Mouse (Mus musculus): ENCODE data around the gene Gm20219. TPM values are rescaled to one million over a fixed set of nuclear protein-coding genes. Genes with fewer than 3 reads are reported as not detected.

Gene Gm20219
- total RNA-seq, 2 experiments from 2014 or later: 2.5 to 4.0 TPM

- DNase-seq (ENCODE audit: extremely low spot score in 1 of 2, low spot score in 2 of 2): no peak
- Histone ChIP-seq H3K4me3 (no peak overlapping the region), H3K27ac (peak overlapping the region; percentile 64)
- intact Hi-C loops (cut with DNase I): loop anchor here (2.0 to 5.0 kb wide), 2 partner anchors 75 to 125 kb away; partner anchors contain the start of gene Ptprs
- no peak for TF ChIP-seq CTCF (IDR thresholded peaks at IDR 0.05)
Measured at GRCm38 (mm10) chr17:56551841-56552581, 2.2 kb downstream of the Gm20219 start.

- Histone ChIP-seq H3K27ac (no peak overlapping the region; the same call in 1 of the 2 replicates), H3K4me3 (no peak overlapping the region)
- intact Hi-C loops (cut with DNase I): loop anchor here (5.0 kb wide), 1 partner anchor 74 kb away; the partner anchor contains the start of gene Ptprs
- DNase-seq (ENCODE audit: extremely low spot score in 1 of 2, low spot score in 2 of 2): no peak
- TF ChIP-seq CTCF (IDR thresholded peaks at IDR 0.05): no peak
Measured at GRCm38 (mm10) chr17:56550784-56551475, 3.3 kb downstream of the Gm20219 start.

GRCm38 (mm10) chr17:56548605-56549105 is 5.5 kb downstream of the Gm20219 start:
- intact Hi-C loops (cut with DNase I): no loop called here
- no peak overlapping the region for H3K4me3 ChIP-seq
- no peak overlapping the region for H3K27ac ChIP-seq
- TF ChIP-seq CTCF (IDR thresholded peaks at IDR 0.05): no peak
- peak in 1 of 2 experiments; percentile 6 for DNase-seq (ENCODE audit: extremely low spot score in 1 of 2, low spot score in 2 of 2)

GRCm38 (mm10) chr17:56547846-56548604 is 6.2 kb downstream of the Gm20219 start:
- H3K27ac ChIP-seq: no peak overlapping the region

GRCm38 (mm10) chr17:56547116-56547845 is 6.9 kb downstream of the Gm20219 start:
- intact Hi-C loops (cut with DNase I): no loop called here
- Histone ChIP-seq H3K27ac (no peak overlapping the region), H3K4me3 (no peak overlapping the region)
- TF ChIP-seq CTCF (IDR thresholded peaks at IDR 0.05): no peak
- DNase-seq (ENCODE audit: extremely low spot score in 1 of 2, low spot score in 2 of 2): peak; percentile 10 to 11

More at GRCm38 (mm10) chr17:56547846-56548604, 6.2 kb downstream of the Gm20219 start:
- DNase-seq (ENCODE audit: extremely low spot score in 1 of 2, low spot score in 2 of 2): peak; percentile 6 to 8
- intact Hi-C loops (cut with DNase I): no loop called here
- H3K4me3 ChIP-seq: no peak overlapping the region
- TF ChIP-seq CTCF (IDR thresholded peaks at IDR 0.05): peak; percentile 50

- peak; percentile 6 to 7 for DNase-seq (ENCODE audit: extremely low spot score in 1 of 2, low spot score in 2 of 2)
- intact Hi-C loops (cut with DNase I): no loop called here
- H3K27ac ChIP-seq: no peak overlapping the region
- no peak for TF ChIP-seq CTCF (IDR thresholded peaks at IDR 0.05)
- no peak overlapping the region for H3K4me3 ChIP-seq
Measured at GRCm38 (mm10) chr17:56546576-56546975, 7.6 kb downstream of the Gm20219 start.

GRCm38 (mm10) chr17:56545945-56546344 is 8.2 kb downstream of the Gm20219 start:
- Histone ChIP-seq H3K27ac (no peak overlapping the region), H3K4me3 (no peak overlapping the region)
- TF ChIP-seq CTCF (IDR thresholded peaks at IDR 0.05): no peak
- DNase-seq (ENCODE audit: extremely low spot score in 1 of 2, low spot score in 2 of 2): no peak
- intact Hi-C loops (cut with DNase I): no loop called here

GRCm38 (mm10) chr17:56544699-56545387 is 9.3 kb downstream of the Gm20219 start:
- intact Hi-C loops (cut with DNase I): no loop called here
- DNase-seq (ENCODE audit: extremely low spot score in 1 of 2, low spot score in 2 of 2): no peak
- H3K4me3 ChIP-seq: no peak overlapping the region
- TF ChIP-seq CTCF (IDR thresholded peaks at IDR 0.05): no peak
- H3K27ac ChIP-seq: no peak overlapping the region

- intact Hi-C loops (cut with DNase I): no loop called here
- DNase-seq (ENCODE audit: extremely low spot score in 1 of 2, low spot score in 2 of 2): peak in 1 of 2 experiments; percentile 7
Measured at GRCm38 (mm10) chr17:56543684-56544224, 10.4 kb downstream of the Gm20219 start.

GRCm38 (mm10) chr17:56542736-56543135 is 11.5 kb downstream of the Gm20219 start:
- no peak for DNase-seq (ENCODE audit: extremely low spot score in 1 of 2, low spot score in 2 of 2)
- intact Hi-C loops (cut with DNase I): no loop called here
- no peak overlapping the region for H3K4me3 ChIP-seq
- H3K27ac ChIP-seq: no peak overlapping the region
- no peak for TF ChIP-seq CTCF (IDR thresholded peaks at IDR 0.05)

More at GRCm38 (mm10) chr17:56543684-56544224, 10.4 kb downstream of the Gm20219 start:
- peak; percentile 13; the same call in 1 of the 2 replicates for TF ChIP-seq CTCF (IDR thresholded peaks at IDR 0.05)
- no peak overlapping the region for H3K4me3 ChIP-seq
- H3K27ac ChIP-seq: no peak overlapping the region
